Mouse (Mus musculus) bone marrow, adult 2 months (tissue): ENCODE measurements around the gene Sfxn3. TPM values are rescaled to one million over a fixed set of nuclear protein-coding genes. Genes with fewer than 3 reads are reported as not detected.
A peak's percentile ranks its signal among the peaks of the same experiment; 100 is the strongest.

ENCODE experiments used
- H3K27ac ChIP-seq: fragments of 200-500 bp; 2 replicates; pipeline ENCODE4 v1.5.1; 2012; ENCODE audit warnings: low read depth, mild to moderate bottlenecking, control low read depth, inconsistent platforms, low read length; ENCODE audit not compliant: control insufficient read depth, poor library complexity, insufficient read depth
- H3K4me1 ChIP-seq: fragments of 200-500 bp; 2 replicates; pipeline ENCODE4 v1.6.1; 2011; ENCODE audit warnings: low read length; ENCODE audit not compliant: control insufficient read depth, insufficient read depth
- H3K4me3 ChIP-seq: fragments of 200-500 bp; replicated peaks from 2 replicates; pipeline ENCODE3; 2011; ENCODE audit warnings: mild to moderate bottlenecking, low read depth, low read length, control low read depth; ENCODE audit not compliant: control insufficient read depth
- CTCF ChIP-seq: fragments of 200-500 bp; IDR thresholded peaks from 2 replicates; pipeline ENCODE4 v1.5.1; 2011; ENCODE audit warnings: low read length, control low read depth; ENCODE audit not compliant: control insufficient read depth, insufficient read depth
- POLR2A ChIP-seq: fragments of 200-500 bp; IDR thresholded peaks from 2 replicates; pipeline ENCODE4 v1.6.1; 2011; ENCODE audit warnings: low read depth, mild to moderate bottlenecking, control low read depth, low read length, borderline replicate concordance; ENCODE audit not compliant: control insufficient read depth
- whole genome bisulfite sequencing: fragments of 180-500 bp; shearing (Covaris S2); methylation state at CpG from one replicate; pipeline ENCODE4 v1.1.7; 2018; 5-methylcytosine and 5-hydroxymethylcytosine counted together
- polyA plus RNA-seq: library from polyadenylated mRNA; stranded (reverse); fragments of >200 nt; gene quantifications from 2 replicates; pipeline ENCODE4 v1.2.4, GENCODE M21; 2011; ENCODE audit warnings: low replicate concordance; ENCODE audit not compliant: missing spikeins, insufficient read depth, insufficient read length

Sfxn3 gene
- polyA plus RNA-seq, 1 experiment: 13.5 TPM

DNA sequence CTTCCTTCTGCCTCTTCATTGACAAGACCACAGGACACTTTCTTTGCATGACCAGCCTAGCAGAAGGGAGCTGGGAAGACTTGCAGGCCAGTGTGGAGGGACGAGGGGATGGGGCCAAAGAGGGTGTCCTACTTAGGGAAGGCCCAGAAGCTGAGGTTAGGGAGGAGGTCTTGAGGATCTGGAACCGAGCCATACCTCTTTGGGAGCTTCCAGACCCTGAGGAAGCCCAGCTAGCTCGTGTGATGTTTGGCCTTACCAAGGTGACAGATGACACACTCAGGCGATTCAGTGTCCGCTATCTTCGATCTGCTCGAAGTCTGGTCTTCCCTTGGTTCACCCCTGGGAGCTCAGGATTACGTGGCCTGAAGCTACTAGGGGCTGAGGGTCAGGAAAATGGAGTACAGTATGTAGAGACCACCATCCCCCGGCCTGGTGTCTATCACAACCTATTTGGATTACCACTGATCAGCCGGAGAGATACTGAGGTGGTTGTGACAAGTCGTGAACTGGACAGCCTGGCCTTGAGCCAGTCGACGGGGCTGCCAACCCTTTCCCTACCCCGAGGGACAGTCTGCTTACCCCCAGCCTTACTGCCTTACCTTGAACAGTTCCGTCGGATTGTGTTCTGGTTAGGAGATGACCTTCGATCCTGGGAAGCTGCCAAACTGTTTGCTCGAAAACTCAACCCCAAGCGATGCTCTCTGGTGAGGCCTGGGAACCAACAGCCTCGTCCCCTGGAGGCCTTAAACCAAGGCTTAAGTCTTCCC, 39.7 kb upstream of the Sfxn3 start:
- WGBS: 81% methylated on average over 20 of the region's 20 CpGs
- TF ChIP-seq POLR2A: no peak
- TF ChIP-seq CTCF: no peak
- Histone ChIP-seq H3K4me3 (no peak overlapping the region), H3K27ac (no peak overlapping the region), H3K4me1 (peaks cover 2% of the 10 kb centered on the region; the same call in 1 of the 2 replicates)

DNA sequence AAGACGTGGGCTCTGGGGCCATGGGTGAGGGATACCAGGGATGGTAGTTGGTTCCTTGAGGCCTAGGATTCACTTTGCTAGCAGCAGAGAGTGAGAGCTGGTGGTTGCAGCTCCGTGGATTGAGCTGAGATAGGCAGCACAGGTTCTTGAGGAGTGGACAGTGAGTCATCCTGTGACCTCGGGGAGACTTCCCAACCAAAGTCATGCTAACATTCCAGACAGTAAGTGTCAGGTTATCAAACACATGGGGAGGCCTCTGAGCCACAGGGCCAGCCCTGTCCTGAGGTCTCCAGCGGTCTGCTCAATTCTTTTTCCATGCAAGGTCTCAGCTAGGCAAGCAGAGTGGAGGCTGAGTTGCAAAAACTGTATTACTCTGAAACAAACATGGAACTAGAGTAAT, 36.7 kb upstream of the Sfxn3 start:
- no peak overlapping the region for H3K27ac ChIP-seq
- no peak overlapping the region for H3K4me3 ChIP-seq
- WGBS: 89% methylated on average over 4 of the region's 4 CpGs
- H3K4me1 ChIP-seq: no peaks in the 10 kb centered on the region; the same call in 1 of the 2 replicates
- TF ChIP-seq CTCF (no peak), POLR2A (no peak)

DNA sequence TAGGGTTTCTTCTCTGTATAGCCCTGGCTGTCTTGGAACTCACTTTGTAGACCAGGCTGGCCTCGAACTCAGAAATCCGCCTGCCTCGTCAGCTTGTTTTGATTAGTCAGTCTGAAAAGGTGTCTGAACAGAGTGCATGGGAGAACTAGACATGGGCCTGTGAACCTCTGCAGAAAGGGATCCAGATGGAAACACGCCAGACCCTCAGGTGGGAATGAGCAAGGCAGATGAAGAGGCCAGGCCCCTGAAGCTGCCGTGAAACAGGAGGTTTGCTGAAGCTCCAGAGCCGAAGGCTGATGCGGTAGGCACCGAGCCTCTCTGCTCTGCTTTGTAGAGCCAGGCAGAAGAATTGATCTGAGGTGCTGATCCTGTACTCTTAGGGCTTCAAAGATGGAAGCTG, 35.1 kb upstream of the Sfxn3 start:
- no peak overlapping the region for H3K27ac ChIP-seq
- TF ChIP-seq CTCF (no peak), POLR2A (no peak)
- no peak overlapping the region for H3K4me3 ChIP-seq
- H3K4me1 ChIP-seq: peaks cover 2% of the 10 kb centered on the region
- 86% methylated on average over 8 of the region's 8 CpGs for WGBS

DNA sequence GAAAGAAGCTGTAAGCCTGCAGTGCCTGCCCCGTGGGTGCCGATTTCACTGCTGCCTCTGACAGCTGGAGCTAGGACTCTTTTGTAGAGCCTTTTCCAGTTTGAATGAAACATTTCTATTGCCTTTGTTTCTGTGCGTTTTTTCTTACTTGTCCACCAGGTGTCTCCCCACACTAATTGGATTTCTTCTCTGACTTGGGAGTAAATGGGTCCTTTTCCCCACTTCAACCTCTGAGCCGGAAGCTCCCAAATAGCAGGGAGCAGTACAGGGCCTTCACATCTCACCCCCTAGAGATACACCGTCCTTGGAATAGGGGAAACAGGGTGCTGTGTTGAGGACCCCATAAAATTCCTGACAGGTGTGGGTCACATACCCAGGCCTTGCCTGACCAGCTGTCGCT, 34.7 kb upstream of the Sfxn3 start:
- no peak for TF ChIP-seq POLR2A
- 55% methylated on average over 6 of the region's 6 CpGs for WGBS
- Histone ChIP-seq H3K4me1 (peaks cover 2% of the 10 kb centered on the region), H3K27ac (no peak overlapping the region), H3K4me3 (no peak overlapping the region)

DNA sequence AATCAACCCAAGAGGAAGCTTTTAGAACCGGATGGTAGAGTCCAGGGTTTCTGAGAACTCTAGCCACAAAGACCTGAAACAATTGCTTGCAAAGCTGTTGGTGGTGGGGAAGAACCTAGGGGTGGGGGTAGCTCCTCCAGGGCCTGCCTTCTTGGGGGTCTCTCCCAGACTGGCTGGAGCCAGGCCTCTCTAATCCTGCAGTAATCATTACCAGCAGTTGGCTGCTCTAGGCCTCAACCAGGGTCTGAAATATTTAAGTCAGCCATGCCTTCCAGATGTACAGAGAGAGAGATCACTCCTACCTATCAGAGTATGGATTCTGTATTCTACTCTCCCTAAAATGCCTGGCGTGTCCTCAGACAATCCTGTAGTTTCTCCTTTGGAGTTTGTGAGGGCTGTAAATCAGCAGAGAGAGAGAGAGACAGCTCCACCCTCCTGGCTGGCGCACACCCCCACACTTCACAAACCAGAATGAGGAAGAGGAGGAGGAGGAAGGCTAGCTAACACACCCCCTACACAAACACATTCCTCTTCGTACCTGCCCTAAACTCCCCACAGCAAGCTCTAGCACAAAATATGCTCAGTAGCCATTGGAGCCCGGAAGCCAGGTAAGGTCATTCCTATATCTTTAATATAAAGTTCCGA, 33.6 kb upstream of the Sfxn3 start:
- TF ChIP-seq POLR2A: no peak
- TF ChIP-seq CTCF: no peak
- no peak overlapping the region for H3K27ac ChIP-seq
- H3K4me3 ChIP-seq: no peak overlapping the region
- WGBS: 34% methylated on average over 6 of the region's 6 CpGs
- peaks cover 2% of the 10 kb centered on the region for H3K4me1 ChIP-seq

DNA sequence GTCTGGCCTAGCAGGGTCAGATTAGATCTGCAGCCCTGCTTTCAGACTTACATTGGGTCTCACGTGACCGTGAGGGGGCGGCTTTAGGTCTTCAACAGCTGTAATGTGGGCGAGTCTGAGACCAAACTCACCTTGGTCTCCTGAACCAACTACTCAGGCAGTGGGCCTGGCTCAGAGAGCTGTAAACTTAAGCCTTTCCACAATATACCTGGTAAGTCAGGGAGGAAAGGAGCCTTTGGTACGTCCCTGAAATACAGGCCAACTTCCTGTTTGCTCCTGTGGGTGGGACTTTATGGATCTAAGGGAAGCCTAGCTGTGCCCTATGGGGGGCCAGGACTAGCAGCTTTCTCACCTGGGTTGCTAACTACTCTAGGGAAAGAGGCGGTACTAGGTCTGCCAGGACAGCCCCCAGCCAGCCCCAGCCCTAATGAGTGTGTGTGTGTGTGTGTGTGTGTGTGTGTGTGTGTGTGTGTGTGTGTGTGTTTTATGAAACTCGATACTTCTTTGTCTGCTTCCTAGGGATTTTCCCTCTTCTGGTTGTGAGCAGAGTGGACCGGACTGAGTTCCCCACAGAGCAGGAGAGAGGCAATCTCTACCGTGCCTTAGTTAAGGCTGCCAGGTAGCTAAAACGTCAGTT, 32.9 kb upstream of the Sfxn3 start, which contains the start of gene Lzts2:
Gene Lzts2, plus strand, starts transcription at position 80 of the 637 bp plus-strand sequence.
- 8% methylated on average over 10 of the region's 10 CpGs for WGBS
- TF ChIP-seq POLR2A (no peak), CTCF (no peak)
- Histone ChIP-seq H3K27ac (no peak within 1 kb of the TSS), H3K4me3 (peak within 1 kb of the TSS; percentile 61), H3K4me1 (peaks cover 2% of the 10 kb centered on the region)

DNA sequence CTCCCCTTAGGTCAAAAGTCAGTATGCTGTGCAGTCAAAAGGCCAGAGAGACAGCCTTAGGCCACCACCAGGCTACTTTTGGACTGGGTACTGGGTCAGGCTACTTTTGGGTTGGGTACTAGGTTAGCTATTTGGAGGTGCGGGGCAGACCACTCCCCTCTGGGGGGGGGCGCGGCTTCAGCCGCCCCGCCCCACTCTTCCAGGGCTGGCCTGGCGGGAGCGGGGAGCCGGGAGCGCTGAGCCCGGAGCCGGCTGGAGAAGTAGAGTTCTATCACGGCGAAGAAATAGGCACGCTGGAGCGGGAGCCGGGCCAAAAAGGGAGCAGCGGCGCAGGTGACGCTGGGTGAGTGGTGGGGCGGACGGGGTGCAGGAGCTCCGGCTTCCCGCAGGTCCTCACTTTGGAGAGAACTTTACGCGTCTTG, 32.3 kb upstream of the Sfxn3 start:
- Histone ChIP-seq H3K4me3 (peak overlapping the region; percentile 61), H3K4me1 (peaks cover 2% of the 10 kb centered on the region), H3K27ac (no peak overlapping the region)
- no peak for TF ChIP-seq CTCF
- TF ChIP-seq POLR2A: no peak
- under 1% methylated on average over 25 of the region's 25 CpGs for WGBS
